Mouse (Mus musculus) erythroblast, embryonic 14.5 days (primary cell): ENCODE data around the gene Dnah3.

Source experiments
- GATA1 ChIP-seq: IDR thresholded peaks from 2 replicates; pipeline ENCODE4 v1.6.1; 2012; ENCODE audit warnings: low read length, inconsistent platforms, mixed read lengths
- TAL1 ChIP-seq: IDR thresholded peaks from 3 replicates; pipeline ENCODE4 v1.6.1; 2012; ENCODE audit warnings: low read length, inconsistent platforms, mixed read lengths

GRCm38 (mm10) chr7:120103019-120103567 lies 8.0 kb upstream of the Dnah3 start:
- no peak for TF ChIP-seq GATA1
- TF ChIP-seq TAL1: no peak
